Mouse (Mus musculus): ENCODE measurements around the gene Fam161a. TPM values are rescaled to one million over a fixed set of nuclear protein-coding genes. Genes with fewer than 3 reads are reported as not detected.
A peak's percentile ranks its signal among the peaks of the same experiment; 100 is the strongest.

Fam161a gene
- total RNA-seq, 4 experiments from 2014 or later: 0.79 to 2.2 (median 1.6) TPM

GRCm38 (mm10) chr11:22990393-22991126 is 16.8 kb upstream of the Fam161a start, which contains the start of gene Cct4:
Cct4 (plus strand) TSS chr11:22990519.
- peak; percentile 93 for DNase-seq (ENCODE audit: low spot score)

- no peak for DNase-seq (ENCODE audit: low spot score)
Measured at GRCm38 (mm10) chr11:22991218-22991835, 16.0 kb upstream of the Fam161a start.

GRCm38 (mm10) chr11:22994271-22994670 is 13.1 kb upstream of the Fam161a start:
- no peak for DNase-seq (ENCODE audit: low spot score)

GRCm38 (mm10) chr11:22995461-22995860 is 11.9 kb upstream of the Fam161a start:
- no peak for DNase-seq (ENCODE audit: low spot score)

DNA sequence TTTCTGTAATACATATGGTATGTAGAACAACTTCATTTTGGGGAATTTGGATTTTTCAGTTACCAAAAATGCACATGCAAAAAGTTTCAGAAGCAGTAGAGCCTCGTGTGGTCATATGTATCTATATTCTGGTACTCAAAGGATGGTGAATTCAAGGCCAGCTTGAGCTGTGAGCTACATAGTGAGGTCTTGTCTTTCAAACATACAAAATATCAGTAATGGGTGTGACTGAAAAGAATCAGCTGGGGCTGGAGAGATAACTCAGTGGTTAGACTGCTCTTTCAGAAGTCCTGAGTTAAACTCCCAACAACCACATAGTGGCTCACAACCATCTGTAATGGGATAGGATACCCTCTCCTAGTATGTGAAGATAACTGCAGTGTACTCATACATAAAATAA is 9.0 kb upstream of the Fam161a start:
- DNase-seq (ENCODE audit: low spot score): no peak

DNA sequence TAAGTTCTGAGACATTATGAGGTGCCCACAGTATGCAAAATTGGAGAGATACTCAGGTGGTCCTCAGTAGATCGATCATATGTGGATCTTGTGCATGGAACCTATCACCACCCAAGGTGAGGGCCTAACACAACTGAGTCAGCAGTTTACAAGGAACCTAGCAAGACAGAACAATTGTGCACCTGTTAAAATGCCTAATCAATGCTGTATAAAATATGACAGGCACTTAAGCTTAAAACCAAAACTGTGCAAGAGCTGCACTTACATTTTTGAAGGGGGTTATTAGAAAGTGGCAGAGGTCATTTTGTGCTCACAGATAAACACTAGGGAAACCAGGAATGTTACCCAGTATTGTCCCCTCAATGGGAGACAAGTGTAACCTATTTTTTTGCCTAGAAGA is 2.1 kb upstream of the Fam161a start:
- no peak for DNase-seq (ENCODE audit: low spot score)

GRCm38 (mm10) chr11:23007166-23007480 is 208 bp upstream of the Fam161a start:
- no peak for DNase-seq (ENCODE audit: low spot score)

DNA sequence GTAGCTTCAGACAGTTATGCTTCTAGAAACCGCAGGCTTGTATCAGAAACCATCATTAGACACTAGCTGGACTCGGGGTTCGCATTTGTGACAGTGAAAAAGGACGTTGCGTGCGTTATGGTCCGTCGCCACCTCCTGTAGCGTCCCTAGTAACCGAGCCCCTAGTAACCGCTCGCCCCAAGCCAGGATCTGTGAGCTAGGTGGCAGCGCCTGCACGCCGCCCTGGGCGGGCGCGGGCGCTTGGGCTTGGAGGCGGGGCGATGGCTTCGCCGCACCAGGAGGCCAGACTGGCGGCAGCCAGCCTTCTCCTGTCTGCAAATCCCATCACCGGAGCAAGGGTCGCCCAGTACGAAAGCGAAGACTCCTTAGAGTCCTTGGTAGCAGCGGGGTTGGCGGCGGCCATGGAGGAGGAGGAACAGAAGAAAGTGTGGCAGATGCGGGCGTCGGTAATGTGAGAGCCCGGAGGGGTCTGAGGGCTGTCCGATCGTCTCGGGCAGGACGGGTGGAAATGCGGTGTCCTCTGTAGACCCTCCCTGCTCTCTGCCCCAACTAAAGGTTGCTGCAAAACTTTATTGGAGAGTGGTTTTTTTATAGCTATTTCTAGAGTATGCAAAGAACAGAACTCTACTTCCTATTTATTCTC is 971 bp downstream of the Fam161a start:
- peak; percentile 70 for DNase-seq (ENCODE audit: low spot score)

DNA sequence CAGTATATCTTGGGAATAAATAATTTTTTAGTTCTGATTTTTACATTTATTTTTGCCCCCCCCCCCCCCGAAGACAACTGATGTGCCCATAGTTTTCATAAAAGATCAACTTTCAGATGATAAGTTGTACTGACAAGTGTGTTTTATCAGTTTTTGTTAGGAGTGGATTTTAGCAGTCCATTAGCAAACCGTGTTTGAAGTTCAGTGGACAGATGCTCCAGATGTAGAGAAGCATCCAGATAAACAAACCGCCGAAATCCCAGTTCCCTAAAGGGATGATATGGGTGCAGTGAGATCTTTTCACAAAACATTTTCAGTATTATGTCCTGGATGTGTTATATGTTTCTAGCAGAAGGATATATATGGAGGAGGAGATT is 1.5 kb downstream of the Fam161a start:
- DNase-seq (ENCODE audit: low spot score): no peak

DNA sequence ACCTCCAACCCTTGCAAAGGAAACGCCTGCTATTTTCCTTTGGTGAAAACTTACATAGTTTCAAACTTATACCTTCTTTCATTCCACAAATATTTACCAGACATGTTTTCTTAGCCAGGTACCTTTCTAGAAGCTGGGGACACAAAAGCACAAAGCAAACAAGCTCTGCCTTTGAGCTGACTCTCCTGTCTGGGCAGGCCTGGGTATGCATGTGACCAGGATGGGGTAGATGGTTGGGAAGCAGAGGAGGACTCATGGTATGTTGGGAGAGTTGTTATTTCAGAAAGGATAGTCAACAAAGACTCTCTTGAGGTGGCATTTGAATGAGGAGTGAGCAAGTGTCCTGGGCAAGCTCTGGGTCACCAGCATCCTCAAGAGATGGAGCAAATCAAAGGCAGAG is 5.8 kb downstream of the Fam161a start:
- DNase-seq (ENCODE audit: low spot score): no peak

DNA sequence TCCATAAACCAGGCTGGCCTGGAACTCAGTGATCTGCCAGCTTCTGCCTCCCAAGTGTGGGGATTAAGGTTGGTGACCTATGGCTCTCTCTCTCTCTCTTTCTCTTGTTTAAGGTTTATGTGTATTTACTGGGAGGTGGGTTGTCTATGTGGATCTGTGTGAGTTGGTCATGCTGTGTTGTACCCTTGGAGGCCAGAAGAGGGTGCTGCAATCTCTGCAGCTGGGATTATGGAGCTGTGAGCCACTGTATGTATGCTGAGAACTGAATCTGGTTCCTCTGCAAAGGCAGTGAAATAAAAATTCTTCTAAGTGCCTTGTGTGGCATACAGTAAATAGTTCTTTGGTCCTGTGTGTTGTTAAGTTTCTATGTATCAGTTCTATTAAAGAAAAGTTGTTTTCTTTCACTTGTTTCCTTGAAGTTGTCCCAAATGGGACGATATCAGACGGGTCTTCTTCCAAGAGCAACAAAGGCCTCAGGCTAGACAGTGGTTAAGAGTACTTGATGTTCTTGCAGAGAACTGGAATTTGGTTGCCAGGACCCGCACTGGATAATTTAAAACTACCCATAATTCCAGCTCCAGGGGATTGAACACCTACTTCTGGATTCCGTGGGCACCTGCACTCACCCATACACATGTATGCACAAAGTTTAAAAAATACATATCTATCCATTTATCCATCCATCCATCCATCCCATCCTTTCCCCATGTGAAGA is 6.4 kb downstream of the Fam161a start:
- no peak for DNase-seq (ENCODE audit: low spot score)

DNA sequence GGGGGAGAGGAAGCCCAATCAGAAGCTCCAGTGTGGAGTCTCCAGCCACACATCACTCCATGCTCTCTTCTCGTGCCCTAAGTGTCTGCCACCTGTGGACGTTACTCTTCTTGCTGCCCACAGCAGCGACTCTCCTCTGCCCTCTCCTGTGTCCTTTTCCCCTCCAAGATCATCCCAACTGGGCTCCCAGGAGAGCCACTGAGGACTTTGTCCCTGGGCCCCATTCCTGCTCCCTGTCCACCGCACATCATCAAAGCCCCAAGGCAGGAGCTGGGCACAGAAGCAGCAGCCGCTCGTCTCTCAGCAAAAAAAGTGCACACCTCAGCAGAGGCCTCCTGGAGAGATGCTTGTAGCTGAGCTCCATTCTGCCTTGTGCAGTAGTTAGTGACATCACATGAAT is 7.7 kb downstream of the Fam161a start:
- DNase-seq (ENCODE audit: low spot score): no peak

GRCm38 (mm10) chr11:23017943-23018342 is 10.6 kb downstream of the Fam161a start:
- no peak for DNase-seq (ENCODE audit: low spot score)

- no peak for DNase-seq (ENCODE audit: low spot score)
Measured at GRCm38 (mm10) chr11:23020116-23020770, 12.9 kb downstream of the Fam161a start.

DNA sequence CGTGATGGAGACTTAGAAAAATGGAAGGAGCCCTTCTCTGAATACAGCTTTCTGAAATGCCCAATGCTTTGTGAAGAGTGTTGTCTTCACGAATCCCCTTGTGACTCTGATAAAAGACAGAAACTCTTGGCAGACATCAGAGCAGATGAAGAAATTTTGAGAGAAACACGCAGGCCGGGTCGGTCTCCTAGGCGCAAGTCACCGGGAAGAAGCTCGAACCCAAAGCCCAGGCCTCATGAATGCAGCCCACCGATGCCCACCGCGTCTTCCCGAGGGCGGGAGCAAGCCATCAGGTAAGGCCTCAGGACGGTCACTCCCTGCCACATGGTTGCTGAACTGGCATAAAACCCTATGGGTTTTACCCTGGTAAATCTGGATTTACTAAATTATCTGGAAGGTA is 13.5 kb downstream of the Fam161a start:
- DNase-seq (ENCODE audit: low spot score): no peak

GRCm38 (mm10) chr11:23023155-23023554 is 15.8 kb downstream of the Fam161a start:
- no peak for DNase-seq (ENCODE audit: low spot score)

DNA sequence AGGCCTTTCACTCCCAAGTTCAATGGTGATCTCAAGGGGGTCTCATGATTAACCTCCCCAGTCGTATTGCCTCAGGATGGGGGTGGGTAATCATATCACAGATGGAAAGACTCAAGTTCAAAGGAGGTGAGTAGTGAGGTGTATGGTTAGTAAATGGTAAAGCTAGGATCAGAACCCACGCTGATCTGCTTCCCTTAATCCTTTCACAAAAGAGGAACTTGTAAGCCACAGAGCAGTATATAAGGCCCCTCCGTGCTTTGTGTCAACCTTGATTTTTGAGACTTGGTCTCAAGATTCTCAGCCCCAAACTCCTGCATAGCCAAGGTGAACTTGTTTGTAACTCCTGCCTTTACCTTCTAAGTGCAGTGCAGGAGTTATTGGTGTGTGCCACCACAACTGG is 16.8 kb downstream of the Fam161a start:
- no peak for DNase-seq (ENCODE audit: low spot score)

- no peak for DNase-seq (ENCODE audit: low spot score)
Measured at GRCm38 (mm10) chr11:23028957-23029356, 21.6 kb downstream of the Fam161a start.

GRCm38 (mm10) chr11:23029399-23029798 is 22.1 kb downstream of the Fam161a start:
- DNase-seq (ENCODE audit: low spot score): no peak

DNA sequence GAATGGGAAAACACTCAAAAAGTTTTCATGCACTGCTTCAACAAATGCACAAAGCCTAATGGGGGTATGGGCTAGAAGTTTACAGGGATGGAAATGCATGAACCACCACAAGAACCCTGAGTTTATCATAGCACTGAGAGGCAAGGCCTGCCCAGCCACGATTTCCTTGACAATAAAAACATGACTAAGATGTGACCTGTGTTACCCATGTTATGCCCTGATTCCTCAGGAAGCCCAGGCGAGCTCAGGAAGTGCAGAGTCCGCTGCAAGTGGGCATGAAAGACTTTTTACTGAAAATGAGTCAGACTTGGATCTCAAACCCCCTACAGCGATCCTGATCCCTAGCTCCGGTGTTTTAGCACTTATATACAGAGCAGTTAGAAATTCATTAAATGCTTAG is 39.9 kb downstream of the Fam161a start:
- DNase-seq (ENCODE audit: low spot score): no peak

DNA sequence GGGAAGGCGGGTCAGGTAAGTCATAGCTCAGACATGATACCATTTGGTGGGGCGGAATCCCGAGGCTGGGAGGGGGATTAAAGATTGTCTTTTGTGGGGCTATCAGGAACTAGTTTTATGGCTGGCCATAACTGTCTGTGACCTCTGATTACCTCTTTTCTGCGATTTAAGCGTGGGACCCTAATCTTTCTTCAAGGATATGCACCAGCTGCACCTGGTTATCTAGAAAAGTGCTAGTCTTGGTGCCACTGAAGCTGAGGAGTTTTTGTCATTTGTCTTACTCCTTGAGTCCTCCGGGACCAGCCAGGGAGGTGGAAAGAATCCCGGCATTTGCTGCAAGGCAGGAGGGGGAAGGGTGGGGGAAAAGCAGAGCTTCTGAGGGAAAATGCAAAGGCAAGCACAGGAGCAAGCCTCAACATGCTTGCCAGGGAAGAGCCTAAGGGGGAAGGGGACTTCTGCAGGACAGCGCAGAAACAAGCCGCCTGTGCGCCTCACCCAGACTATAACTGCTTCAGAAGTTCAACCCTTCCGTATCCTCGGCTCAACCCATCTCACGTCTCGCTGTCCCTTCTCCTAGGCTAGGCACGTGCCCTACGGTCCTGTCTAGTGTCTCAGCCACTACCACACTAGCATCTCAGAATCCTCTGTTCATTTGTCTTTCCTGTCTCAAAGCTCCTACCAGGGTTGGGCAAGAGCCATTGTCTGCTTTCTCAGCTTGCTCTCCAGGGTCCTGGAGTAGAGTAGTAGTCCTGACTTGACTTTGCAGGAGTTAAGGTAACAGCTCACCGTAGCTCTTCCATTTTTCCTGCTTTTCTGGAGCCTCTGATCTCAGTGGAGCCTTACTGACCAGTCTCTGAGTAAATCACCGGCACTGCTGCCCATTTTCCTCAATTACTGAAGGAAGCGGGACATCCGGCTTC is 40.6 kb downstream of the Fam161a start:
- DNase-seq (ENCODE audit: low spot score): no peak
